Mouse (Mus musculus) ES-Bruce4 (cell line): ENCODE measurements around the gene Ltbp2. TPM values are rescaled to one million over a fixed set of nuclear protein-coding genes. Genes with fewer than 3 reads are reported as not detected.
A peak's percentile ranks its signal among the peaks of the same experiment; 100 is the strongest.

ENCODE experiments used
- H3K27ac ChIP-seq: 2 replicates; pipeline ENCODE4 v1.5.1; 2012; ENCODE audit warnings: low read length, inconsistent platforms; ENCODE audit not compliant: insufficient read depth
- H3K27me3 ChIP-seq: 2 replicates; pipeline ENCODE4 v1.6.1; 2012; ENCODE audit warnings: mild to moderate bottlenecking, low read length, inconsistent platforms; ENCODE audit not compliant: control insufficient read depth, poor library complexity, insufficient read depth, severe bottlenecking
- H3K36me3 ChIP-seq: 2 replicates; pipeline ENCODE4 v1.6.1; 2012; ENCODE audit warnings: inconsistent platforms, mild to moderate bottlenecking, low read length, moderate library complexity; ENCODE audit not compliant: control insufficient read depth, poor library complexity, insufficient read depth, severe bottlenecking
- H3K4me1 ChIP-seq: one replicate; pipeline ENCODE4 v1.8.1; 2011; ENCODE audit warnings: low read length; ENCODE audit not compliant: control insufficient read depth, insufficient read depth
- H3K4me3 ChIP-seq: 2 replicates; pipeline ENCODE4 v1.5.1; 2011; ENCODE audit warnings: low read depth, mild to moderate bottlenecking, low read length
- H3K9ac ChIP-seq: 2 replicates; pipeline ENCODE4 v1.6.1; 2012; ENCODE audit warnings: low read depth, mild to moderate bottlenecking, inconsistent platforms; ENCODE audit not compliant: poor library complexity, severe bottlenecking
- H3K9me3 ChIP-seq: replicated peaks from 2 replicates; pipeline ENCODE4 v1.6.1; 2012; ENCODE audit warnings: mild to moderate bottlenecking, low read length, inconsistent platforms; ENCODE audit not compliant: control insufficient read depth, poor library complexity, insufficient read depth, severe bottlenecking
- CTCF ChIP-seq: IDR thresholded peaks from one replicate; pipeline ENCODE4 v1.8.1; 2011; ENCODE audit warnings: low read depth, low read length
- EP300 ChIP-seq: IDR thresholded peaks from 2 replicates; pipeline ENCODE4 v1.6.1; 2011; ENCODE audit warnings: low read depth, low read length; ENCODE audit not compliant: insufficient read depth
- POLR2A ChIP-seq: IDR thresholded peaks from one replicate; pipeline ENCODE4 v1.8.1; 2011; ENCODE audit warnings: low read length; ENCODE audit not compliant: insufficient read depth
- polyA plus RNA-seq: library from polyadenylated mRNA; stranded (reverse); fragments of >200 nt; gene quantifications from 2 replicates; pipeline ENCODE4 v1.2.4, GENCODE M21; 2011; ENCODE audit warnings: low read depth; ENCODE audit not compliant: missing spikeins, insufficient read depth, insufficient read length

Gene Ltbp2
- polyA plus RNA-seq, 1 experiment, result 1.9 TPM

DNA sequence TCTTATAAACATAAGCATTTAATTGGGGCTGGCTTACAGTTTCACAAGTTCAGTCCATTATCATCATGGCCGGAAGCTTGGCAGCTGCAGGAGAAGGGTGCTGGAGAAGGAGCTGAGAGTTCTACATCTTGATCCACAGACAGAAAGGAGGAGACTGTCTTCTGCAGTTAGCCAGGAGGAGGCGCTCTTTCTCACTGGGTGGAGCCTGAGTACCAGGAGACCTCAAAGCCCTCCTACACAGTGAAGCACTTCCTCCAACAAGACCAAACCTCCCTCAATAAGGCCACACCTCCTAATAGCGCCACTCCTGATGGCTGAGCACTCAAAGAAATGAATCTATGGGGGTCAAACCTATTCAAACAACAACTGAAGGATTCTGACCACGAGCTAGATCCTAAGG, 18.6 kb downstream of the Ltbp2 start:
- Histone ChIP-seq H3K4me3 (no peak overlapping the region), H3K27ac (peak overlapping the region; percentile 54)

DNA sequence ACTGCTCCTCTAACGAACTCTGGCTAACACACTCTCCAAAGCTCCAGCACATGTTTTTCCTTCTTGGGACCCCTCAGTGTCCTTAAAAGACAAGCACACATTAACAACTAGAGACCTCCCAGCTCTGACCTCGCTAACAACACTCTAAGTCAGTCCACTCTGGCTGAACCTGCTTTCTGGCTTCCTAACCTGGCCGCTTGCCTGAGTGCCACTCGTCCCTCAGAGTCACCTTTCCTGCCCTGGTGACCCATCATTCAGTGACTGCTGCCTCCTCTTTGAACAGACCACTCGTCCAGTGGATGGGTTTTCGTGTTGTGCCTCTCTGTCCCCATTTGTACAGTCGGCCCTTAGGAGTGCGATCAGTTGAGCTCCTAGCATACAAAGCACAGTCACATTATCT, 19.8 kb downstream of the Ltbp2 start:
- no peaks in the 10 kb centered on the region for H3K36me3 ChIP-seq
- H3K4me1 ChIP-seq, result peaks cover 2% of the 10 kb centered on the region
- H3K27ac ChIP-seq, result no peak overlapping the region
- no peaks in the 10 kb centered on the region for H3K9me3 ChIP-seq
- TF ChIP-seq EP300, result no peak
- no peak for TF ChIP-seq CTCF
- TF ChIP-seq POLR2A, result no peak
- H3K4me3 ChIP-seq, result no peak overlapping the region
- H3K9ac ChIP-seq, result no peak overlapping the region
- no peaks in the 10 kb centered on the region for H3K27me3 ChIP-seq

More for the DNA sequence above, 18.6 kb downstream of the Ltbp2 start:
- Histone ChIP-seq H3K36me3 (no peaks in the 10 kb centered on the region), H3K4me1 (peaks cover 4% of the 10 kb centered on the region), H3K27me3 (no peaks in the 10 kb centered on the region), H3K9me3 (no peaks in the 10 kb centered on the region), H3K9ac (no peak overlapping the region)
- TF ChIP-seq POLR2A, result no peak
- TF ChIP-seq CTCF, result peak; percentile 71

DNA sequence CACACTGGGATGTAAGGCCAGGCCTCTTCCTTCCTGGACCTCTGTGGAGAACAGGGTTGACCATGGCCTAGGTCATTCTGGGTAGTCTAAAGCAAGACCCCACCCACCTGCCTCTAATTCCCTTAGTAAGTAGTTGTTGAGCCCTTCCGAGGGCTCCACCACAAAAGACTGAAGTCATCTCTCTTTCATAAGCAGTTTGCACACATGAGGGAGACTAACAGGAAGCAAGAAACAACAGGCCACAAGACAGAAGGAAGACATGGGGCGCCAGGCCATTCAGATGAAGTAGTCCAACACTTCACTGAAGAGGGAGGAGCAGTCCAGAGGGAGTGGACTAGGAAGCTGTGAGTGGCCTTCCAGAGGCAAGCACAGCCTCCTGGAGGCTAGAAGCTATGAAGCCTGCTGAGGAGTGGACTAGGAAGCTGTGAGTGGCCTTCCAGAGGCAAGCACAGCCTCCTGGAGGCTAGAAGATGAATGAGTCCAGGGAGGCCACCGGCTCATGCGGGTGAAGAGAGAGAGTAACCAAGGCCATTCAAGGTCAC, 21.2 kb downstream of the Ltbp2 start:
- TF ChIP-seq CTCF, result no peak
- TF ChIP-seq EP300, result no peak
- TF ChIP-seq POLR2A, result no peak
- Histone ChIP-seq H3K27ac (no peak overlapping the region), H3K9ac (no peak overlapping the region), H3K9me3 (no peaks in the 10 kb centered on the region), H3K4me3 (no peak overlapping the region), H3K36me3 (no peaks in the 10 kb centered on the region), H3K4me1 (peaks cover 2% of the 10 kb centered on the region), H3K27me3 (no peaks in the 10 kb centered on the region)

DNA sequence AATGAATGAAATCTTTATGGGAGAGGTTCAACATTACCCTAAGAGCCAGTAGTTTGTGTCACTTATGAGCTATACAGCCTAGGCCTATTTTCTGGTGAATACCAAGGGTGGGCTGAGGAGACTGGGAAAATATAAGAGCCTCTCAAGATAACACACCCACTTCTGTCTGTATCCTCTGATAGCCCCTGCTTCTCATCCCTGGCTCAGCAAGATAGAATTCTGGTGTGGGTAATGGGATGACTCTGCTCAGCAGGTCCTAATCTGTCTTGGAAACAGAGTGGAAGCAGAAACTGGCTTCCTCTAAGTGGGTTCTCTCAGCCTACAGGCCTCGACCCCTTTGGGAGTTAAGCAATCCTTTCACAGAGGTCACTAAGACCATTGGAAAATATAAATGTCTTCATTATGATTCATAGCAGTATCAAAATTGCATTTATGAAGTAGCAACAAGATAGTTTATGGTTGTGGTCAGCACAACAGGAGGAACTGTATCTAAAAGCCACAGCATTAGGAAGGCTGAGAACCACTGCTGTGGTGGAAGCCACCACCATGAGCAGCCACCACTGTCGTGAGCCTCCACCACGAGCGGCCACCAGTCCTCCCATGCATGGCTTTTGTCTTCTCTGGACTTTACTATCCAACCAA, 21.8 kb downstream of the Ltbp2 start:
- TF ChIP-seq CTCF, result no peak
- TF ChIP-seq POLR2A, result no peak
- TF ChIP-seq EP300, result no peak
- no peak overlapping the region for H3K27ac ChIP-seq

DNA sequence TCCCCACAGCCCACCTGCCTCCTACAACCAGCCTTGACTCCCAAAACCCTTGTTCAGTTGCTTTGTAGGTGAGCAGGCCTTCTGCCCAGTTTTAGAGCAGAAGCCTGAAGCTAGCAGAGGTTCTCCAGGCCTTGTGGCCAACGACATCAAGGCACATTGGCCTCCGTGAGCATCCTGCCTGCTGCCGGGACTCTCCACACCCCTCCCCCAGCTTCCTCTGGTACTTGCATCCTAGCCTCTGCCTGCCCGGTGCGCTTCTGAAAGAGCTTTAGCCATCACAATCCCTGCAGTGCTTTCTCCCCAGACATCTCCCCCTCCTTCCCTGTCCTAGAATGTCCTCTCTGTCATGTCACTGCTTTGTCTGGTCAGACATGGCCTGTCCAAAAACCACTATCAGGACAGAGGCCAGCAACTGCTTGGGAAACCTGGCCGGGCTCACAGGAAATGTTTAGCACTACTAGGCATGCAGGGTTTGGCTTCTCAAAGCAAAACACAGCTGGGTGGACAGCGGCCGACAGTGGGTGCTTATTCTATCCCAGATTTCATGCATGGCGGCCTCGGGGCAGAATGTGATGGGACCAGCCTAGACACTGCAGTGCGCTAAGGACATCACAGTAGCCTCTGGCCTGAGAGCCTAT, 24.8 kb downstream of the Ltbp2 start:
- no peaks in the 10 kb centered on the region for H3K36me3 ChIP-seq
- no peaks in the 10 kb centered on the region for H3K4me1 ChIP-seq
- H3K27ac ChIP-seq, result no peak overlapping the region
- H3K4me3 ChIP-seq, result no peak overlapping the region
- TF ChIP-seq EP300, result no peak
- TF ChIP-seq POLR2A, result no peak
- TF ChIP-seq CTCF, result no peak
- H3K9ac ChIP-seq, result no peak overlapping the region
- H3K27me3 ChIP-seq, result no peaks in the 10 kb centered on the region
- H3K9me3 ChIP-seq, result no peaks in the 10 kb centered on the region

More for the DNA sequence above, 21.8 kb downstream of the Ltbp2 start:
- H3K9me3 ChIP-seq, result no peaks in the 10 kb centered on the region
- H3K27me3 ChIP-seq, result no peaks in the 10 kb centered on the region
- H3K36me3 ChIP-seq, result no peaks in the 10 kb centered on the region
- no peak overlapping the region for H3K9ac ChIP-seq
- H3K4me3 ChIP-seq, result no peak overlapping the region
- peaks cover 2% of the 10 kb centered on the region for H3K4me1 ChIP-seq

DNA sequence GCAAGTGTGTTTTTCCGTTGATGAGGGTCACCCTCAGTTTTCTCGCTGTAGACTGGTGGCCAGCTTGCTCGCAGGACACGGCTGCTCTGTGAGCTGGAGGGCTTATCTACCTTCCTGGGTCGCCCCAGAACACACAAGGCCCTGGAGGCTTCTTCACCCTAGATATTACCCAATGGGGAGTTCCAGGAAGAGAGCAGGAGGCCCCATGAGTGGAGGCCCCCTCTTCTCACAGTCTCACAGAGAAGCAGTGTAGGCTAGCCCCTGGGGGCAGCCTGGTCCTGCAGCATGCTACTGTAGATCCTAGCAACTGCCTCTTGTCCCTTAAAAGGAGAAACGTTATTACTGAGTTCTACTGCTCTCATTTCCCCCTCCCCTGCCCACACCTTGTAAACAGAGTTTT, 28.4 kb downstream of the Ltbp2 start:
- TF ChIP-seq EP300 (no peak), POLR2A (no peak), CTCF (no peak)
- Histone ChIP-seq H3K36me3 (no peaks in the 10 kb centered on the region), H3K4me1 (no peaks in the 10 kb centered on the region), H3K27me3 (no peaks in the 10 kb centered on the region), H3K27ac (no peak overlapping the region), H3K4me3 (no peak overlapping the region), H3K9me3 (no peaks in the 10 kb centered on the region), H3K9ac (no peak overlapping the region)
